Mouse (Mus musculus) heart, embryonic 12.5 days (tissue): ENCODE measurements at regions not wholly inside any gene's neighbourhood (a gene's known extent, or its start where the extent isn't known, plus 50 kb on each side); places are given as distances from the start of the nearest gene placed in this dataset.
A peak's percentile ranks its signal among the peaks of the same experiment; 100 is the strongest.

Source experiments
- ATAC-seq: fragments of 200-750 bp; cut with Nextera tagmentation; 2 replicates; pipeline ENCODE4 v1.8.0; 2017; ENCODE audit warnings: moderate TSS enrichment, moderate library complexity; ENCODE audit not compliant: insufficient number of reproducible peaks, low FRiP score
- H3K27ac ChIP-seq: fragments of 300-500 bp; sonication (generic); 2 replicates; pipeline ENCODE4 v1.5.1; 2016; ENCODE audit warnings: mild to moderate bottlenecking, moderate library complexity; ENCODE audit not compliant: poor library complexity, severe bottlenecking
- H3K27me3 ChIP-seq: fragments of 300-500 bp; sonication (generic); replicated peaks from 2 replicates; pipeline ENCODE4 v1.6.1; 2016; ENCODE audit warnings: mild to moderate bottlenecking, moderate library complexity
- H3K36me3 ChIP-seq: fragments of 300-500 bp; sonication (generic); 2 replicates; pipeline ENCODE4 v1.6.1; 2016; ENCODE audit warnings: mild to moderate bottlenecking, moderate library complexity
- H3K4me1 ChIP-seq: fragments of 300-500 bp; sonication (generic); replicated peaks from 2 replicates; pipeline ENCODE4 v1.6.1; 2016; ENCODE audit warnings: mild to moderate bottlenecking
- H3K4me2 ChIP-seq: fragments of 300-500 bp; sonication (generic); 2 replicates; pipeline ENCODE4 v1.6.1; 2016; ENCODE audit warnings: mild to moderate bottlenecking, moderate library complexity
- H3K4me3 ChIP-seq: fragments of 300-500 bp; sonication (generic); 2 replicates; pipeline ENCODE4 v1.5.1; 2016; ENCODE audit warnings: mild to moderate bottlenecking
- H3K9ac ChIP-seq: fragments of 300-500 bp; sonication (generic); 2 replicates; pipeline ENCODE4 v1.6.1; 2016; ENCODE audit warnings: mild to moderate bottlenecking, moderate library complexity
- H3K9me3 ChIP-seq: fragments of 300-500 bp; sonication (generic); replicated peaks from 2 replicates; pipeline ENCODE4 v1.6.1; 2016; ENCODE audit warnings: mild to moderate bottlenecking, moderate library complexity
- WGBS: fragments of 180-500 bp; shearing (Covaris S2); methylation state at CpG from one replicate; pipeline ENCODE4 v1.1.7; 2016; 5-methylcytosine and 5-hydroxymethylcytosine counted together

DNA sequence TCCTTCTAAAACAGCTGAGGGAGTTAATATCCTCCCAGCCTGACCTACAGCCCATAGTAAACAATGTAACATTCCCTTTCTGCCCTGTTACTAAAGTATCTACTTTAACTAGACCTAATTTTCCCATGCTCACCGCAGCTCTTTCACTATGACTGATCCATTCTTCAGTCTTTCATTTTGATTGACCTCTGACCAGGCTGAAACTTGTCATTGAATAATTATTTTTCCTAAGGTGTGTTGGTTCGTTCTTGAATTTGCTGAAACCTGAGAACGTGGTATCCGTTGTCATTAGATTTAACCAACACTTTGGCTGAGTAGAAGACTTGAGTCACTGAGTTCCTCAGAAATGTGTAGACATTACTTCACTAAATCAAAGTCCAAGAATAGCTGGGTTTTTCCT lies 168.7 kb downstream of the Sptssa start:
- Histone ChIP-seq H3K4me3 (no peak overlapping the region), H3K27ac (no peak overlapping the region), H3K9me3 (peaks cover 3% of the 10 kb centered on the region; the same call in 1 of the 2 replicates), H3K27me3 (peaks cover 10% of the 10 kb centered on the region; the same call in 1 of the 2 replicates), H3K9ac (no peak overlapping the region), H3K4me1 (peaks cover 3% of the 10 kb centered on the region; the same call in 1 of the 2 replicates), H3K4me2 (no peak overlapping the region), H3K36me3 (no peaks in the 10 kb centered on the region)
- WGBS = 81% methylated on average over 4 of the region's 4 CpGs
- ATAC-seq = no peak

DNA sequence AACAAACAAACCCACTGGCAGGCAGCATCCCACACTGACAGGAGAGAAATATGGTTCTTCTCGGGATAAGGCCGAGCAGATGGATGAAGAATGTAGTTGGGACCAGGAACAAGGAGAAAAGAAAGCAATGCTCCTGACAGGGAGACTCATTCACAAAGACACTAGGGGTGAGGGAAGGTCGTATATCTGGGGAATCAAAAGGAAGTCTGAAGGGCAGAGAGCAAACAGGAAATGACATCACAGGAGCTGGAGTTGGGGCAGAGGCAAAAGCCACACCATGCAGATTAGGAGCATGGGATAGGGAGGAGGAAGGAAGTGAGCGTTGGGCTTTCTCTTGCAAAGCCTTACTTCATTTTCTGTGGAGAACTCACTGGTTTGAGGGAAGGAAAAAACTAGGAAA lies 174.4 kb downstream of the Sptssa start:
- Histone ChIP-seq H3K27ac (peak overlapping the region; percentile 19; the same call in 1 of the 2 replicates), H3K4me3 (no peak overlapping the region), H3K9ac (no peak overlapping the region), H3K4me1 (no peaks in the 10 kb centered on the region), H3K9me3 (peaks cover 7% of the 10 kb centered on the region; the same call in 1 of the 2 replicates), H3K27me3 (no peaks in the 10 kb centered on the region), H3K4me2 (no peak overlapping the region), H3K36me3 (no peaks in the 10 kb centered on the region)
- 52% methylated on average over 4 of the region's 4 CpGs for WGBS
- ATAC-seq = peak; percentile 33; the same call in 1 of the 2 replicates

DNA sequence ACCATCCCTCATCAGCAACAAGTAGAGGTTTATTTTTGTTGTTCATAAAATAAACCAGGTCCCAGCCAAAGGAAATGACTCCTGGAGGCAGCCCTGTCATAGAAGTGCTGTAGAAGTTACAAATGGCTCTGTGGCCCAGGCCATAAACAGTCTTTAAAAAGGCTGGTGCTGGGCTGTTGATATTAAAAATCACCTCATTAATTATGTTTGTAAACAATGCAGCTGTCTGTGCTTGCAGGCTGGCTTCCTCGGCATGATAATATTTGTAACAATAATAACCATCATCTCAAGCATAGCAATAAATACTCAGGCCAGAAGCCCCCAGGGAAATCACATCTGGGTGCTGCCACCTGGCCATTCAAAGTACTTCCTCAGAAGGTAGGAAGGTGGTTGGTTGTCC lies 176.5 kb downstream of the Sptssa start:
- no peak for ATAC-seq
- 78% methylated on average over 1 of the region's 1 CpGs for WGBS
- Histone ChIP-seq H3K9me3 (peaks cover 7% of the 10 kb centered on the region; the same call in 1 of the 2 replicates), H3K27me3 (no peaks in the 10 kb centered on the region), H3K9ac (no peak overlapping the region), H3K4me1 (no peaks in the 10 kb centered on the region), H3K27ac (no peak overlapping the region), H3K36me3 (no peaks in the 10 kb centered on the region), H3K4me3 (no peak overlapping the region), H3K4me2 (no peak overlapping the region)

DNA sequence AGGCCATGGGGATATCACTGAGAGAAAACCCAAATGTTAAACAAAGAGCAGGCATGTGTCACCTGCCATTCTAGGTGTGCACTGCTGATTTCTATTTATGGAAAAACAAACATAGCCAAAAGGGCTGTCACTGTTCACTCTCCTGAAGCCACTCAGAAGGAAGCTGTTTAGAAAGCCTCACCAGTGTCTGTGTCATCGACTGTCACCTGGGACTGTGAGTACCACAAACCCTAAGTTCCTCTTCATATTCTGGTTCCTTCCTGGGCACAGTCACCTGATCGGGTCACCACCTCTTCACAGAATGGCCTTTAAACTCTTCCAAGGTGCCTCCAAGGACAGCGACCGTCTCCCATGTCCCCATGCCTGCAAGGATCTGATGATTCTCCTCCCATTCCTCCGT lies 183.5 kb downstream of the Sptssa start:
- Histone ChIP-seq H3K36me3 (no peaks in the 10 kb centered on the region), H3K27me3 (no peaks in the 10 kb centered on the region), H3K9me3 (0 out of 2 replicates have a peak, but pooled peaks cover 2% of the 10 kb centered on the region), H3K9ac (no peak overlapping the region), H3K27ac (no peak overlapping the region), H3K4me3 (no peak overlapping the region), H3K4me2 (no peak overlapping the region), H3K4me1 (0 out of 2 replicates have a peak, but pooled peaks cover 4% of the 10 kb centered on the region)
- 73% methylated on average over 5 of the region's 5 CpGs for WGBS
- ATAC-seq = no peak

DNA sequence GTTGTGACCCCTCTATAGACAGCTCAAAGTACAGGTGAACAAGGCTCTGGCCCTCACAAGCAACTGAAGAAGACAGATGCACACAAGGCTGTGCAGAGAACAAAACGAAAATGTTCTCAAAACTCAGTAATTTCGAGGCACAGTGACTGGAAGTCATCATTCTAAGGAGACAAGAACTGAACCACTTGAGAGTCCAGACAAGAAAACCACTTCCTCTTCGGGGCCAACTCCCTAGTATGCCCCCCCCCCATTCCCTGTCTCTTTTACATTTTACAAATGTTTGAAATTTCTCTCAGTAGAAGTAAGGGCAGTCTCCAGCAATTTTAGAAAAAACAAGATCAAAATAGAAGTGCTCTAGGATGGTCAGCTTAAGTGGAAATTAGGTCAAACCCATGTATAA lies 184.0 kb downstream of the Sptssa start:
- ATAC-seq = no peak
- no peak overlapping the region for H3K9ac ChIP-seq
- no peak overlapping the region for H3K27ac ChIP-seq
- H3K27me3 ChIP-seq = no peaks in the 10 kb centered on the region
- 0 out of 2 replicates have a peak, but pooled peaks cover 4% of the 10 kb centered on the region for H3K4me1 ChIP-seq
- WGBS = 57% methylated on average over 3 of the region's 3 CpGs
- H3K4me2 ChIP-seq = no peak overlapping the region
- no peaks in the 10 kb centered on the region for H3K36me3 ChIP-seq
- H3K4me3 ChIP-seq = no peak overlapping the region
- 0 out of 2 replicates have a peak, but pooled peaks cover 2% of the 10 kb centered on the region for H3K9me3 ChIP-seq

DNA sequence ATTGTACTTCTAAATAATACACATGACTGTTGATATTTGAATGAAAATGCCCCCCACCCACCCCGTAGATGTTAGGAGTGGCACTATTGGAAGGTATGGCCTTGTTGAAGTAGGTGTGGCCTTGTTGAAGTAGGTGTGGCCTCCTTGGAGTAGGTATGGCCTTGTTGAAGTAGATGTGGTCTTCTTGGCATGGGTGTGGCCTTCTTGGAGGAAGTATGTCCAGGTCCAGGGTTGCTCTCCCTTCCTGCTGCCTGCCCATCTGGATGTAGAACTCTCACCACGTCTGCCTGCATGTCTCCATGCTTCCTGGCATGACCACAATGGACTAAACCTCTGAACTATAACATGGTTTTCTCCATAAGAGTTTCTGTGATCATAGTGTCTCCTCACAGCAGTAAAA lies 188.7 kb downstream of the Sptssa start:
- ATAC-seq = no peak
- Histone ChIP-seq H3K9me3 (no peaks in the 10 kb centered on the region), H3K27me3 (no peaks in the 10 kb centered on the region), H3K4me1 (0 out of 2 replicates have a peak, but pooled peaks cover under 1% of the 10 kb centered on the region), H3K4me3 (no peak overlapping the region), H3K27ac (no peak overlapping the region), H3K4me2 (no peak overlapping the region), H3K36me3 (no peaks in the 10 kb centered on the region), H3K9ac (no peak overlapping the region)
- WGBS = 70% methylated on average over 2 of the region's 2 CpGs

DNA sequence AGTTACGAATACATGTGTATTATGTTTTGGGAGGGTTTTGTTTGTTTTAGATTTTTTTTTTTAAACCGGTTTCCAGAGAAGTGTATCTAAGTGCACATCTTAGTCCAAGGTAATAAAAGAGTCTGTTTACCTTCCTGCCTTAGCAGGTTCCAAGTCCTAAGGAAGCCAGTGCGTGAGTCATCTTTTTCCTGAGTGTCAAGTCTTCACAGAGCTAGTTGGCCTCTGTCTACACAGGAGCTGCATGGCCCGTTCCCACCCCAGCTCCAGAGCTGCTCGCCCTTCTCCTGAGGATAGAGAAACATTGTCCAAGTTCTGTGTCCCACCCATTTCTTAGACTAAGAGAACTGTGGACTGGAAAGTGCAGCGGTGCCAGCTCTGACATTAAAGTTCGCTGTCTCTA lies 192.6 kb downstream of the Sptssa start:
- no peak overlapping the region for H3K4me2 ChIP-seq

DNA sequence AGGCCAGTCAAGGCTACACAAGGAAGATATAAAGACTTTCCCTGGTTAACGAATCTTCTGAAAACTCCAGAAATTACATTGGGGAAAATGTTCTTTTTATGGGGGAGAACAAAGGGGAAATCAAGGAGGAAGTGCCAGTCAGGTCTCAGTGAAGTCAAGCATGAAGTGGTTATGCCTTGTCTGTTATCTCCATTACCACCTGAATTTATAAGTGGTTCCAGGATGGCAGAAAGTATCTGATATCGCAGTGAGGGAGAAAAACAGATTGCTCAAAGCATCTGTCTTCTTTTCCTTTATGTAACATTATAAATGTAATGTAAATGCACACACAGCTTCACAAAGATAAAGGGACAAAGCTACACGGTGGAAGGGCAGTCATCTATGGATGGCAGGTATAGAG lies 195.0 kb downstream of the Sptssa start:
- 78% methylated on average over 3 of the region's 3 CpGs for WGBS
- Histone ChIP-seq H3K4me3 (no peak overlapping the region), H3K27me3 (no peaks in the 10 kb centered on the region), H3K36me3 (no peaks in the 10 kb centered on the region), H3K9ac (no peak overlapping the region), H3K4me1 (peaks cover 17% of the 10 kb centered on the region), H3K4me2 (no peak overlapping the region), H3K27ac (no peak overlapping the region), H3K9me3 (no peaks in the 10 kb centered on the region)
- ATAC-seq = no peak

More for the DNA sequence above, 192.6 kb downstream of the Sptssa start:
- Histone ChIP-seq H3K4me1 (peaks cover 16% of the 10 kb centered on the region), H3K4me3 (no peak overlapping the region), H3K9me3 (no peaks in the 10 kb centered on the region), H3K27me3 (no peaks in the 10 kb centered on the region), H3K27ac (no peak overlapping the region), H3K9ac (no peak overlapping the region), H3K36me3 (no peaks in the 10 kb centered on the region)
- WGBS = 76% methylated on average over 7 of the region's 7 CpGs
- ATAC-seq = no peak

DNA sequence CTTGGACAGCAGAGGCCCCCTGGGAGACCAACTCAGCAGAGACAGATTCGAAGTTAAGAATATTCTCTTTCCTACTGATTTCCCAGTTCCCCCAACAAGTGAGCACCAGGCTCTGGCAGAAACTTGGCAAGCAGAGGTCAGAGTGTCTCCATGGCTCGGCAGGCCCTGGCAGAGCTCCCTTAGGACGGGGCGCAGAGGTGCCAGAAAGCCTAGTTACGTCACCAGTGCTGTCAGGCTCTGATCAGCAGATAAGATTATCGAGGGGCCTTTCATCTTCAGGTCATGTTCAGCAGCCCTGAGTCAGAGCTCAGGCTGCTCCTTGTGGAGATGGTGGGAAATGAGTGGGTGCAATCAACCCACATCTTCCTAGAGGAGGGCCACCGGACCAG lies 196.2 kb downstream of the Sptssa start:
- H3K4me3 ChIP-seq = no peak overlapping the region
- WGBS = 45% methylated on average over 7 of the region's 7 CpGs
- peak; percentile 33; the same call in 1 of the 2 replicates for ATAC-seq
- no peaks in the 10 kb centered on the region for H3K9me3 ChIP-seq
- H3K36me3 ChIP-seq = no peaks in the 10 kb centered on the region
- H3K4me1 ChIP-seq = peaks cover 17% of the 10 kb centered on the region
- no peak overlapping the region for H3K4me2 ChIP-seq
- no peaks in the 10 kb centered on the region for H3K27me3 ChIP-seq
- no peak overlapping the region for H3K9ac ChIP-seq
- H3K27ac ChIP-seq = 0 out of 2 replicates have a peak overlapping the region, but pooled peaks have one; percentile 46

DNA sequence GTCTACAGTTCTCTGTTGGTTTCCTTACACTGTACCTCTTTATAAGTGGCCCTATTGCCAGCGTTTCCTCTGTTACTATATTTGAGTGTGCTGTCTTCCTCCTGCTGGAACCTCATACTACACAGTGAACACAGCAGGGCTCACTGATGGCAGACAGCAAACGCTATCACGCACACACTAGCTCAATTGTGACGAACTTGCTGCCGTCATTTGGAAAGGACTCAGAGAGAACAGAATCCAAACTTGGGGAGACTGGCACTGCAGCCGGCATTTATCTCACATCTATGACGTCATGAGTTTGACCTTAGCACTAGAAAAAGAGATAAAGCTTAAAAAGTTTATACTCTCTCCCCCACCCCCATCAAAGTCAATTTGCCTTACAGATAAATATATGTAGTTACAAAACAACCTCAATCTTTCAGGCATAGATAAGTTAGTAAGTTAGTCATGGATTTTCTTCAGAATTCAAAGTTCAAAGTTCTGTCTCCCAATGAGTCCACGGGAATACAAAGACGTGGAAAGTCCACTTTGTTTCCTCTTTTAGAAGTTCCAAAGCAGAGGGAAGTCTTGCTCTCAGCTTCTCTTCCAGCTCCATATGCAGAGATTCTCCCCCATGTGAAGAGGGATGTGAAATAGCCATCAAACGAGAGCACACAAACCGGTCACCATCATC lies 196.8 kb downstream of the Sptssa start:
- WGBS = 24% methylated on average over 11 of the region's 11 CpGs
- Histone ChIP-seq H3K9me3 (no peaks in the 10 kb centered on the region), H3K27me3 (no peaks in the 10 kb centered on the region), H3K4me1 (peaks cover 17% of the 10 kb centered on the region), H3K9ac (no peak overlapping the region), H3K27ac (no peak overlapping the region), H3K36me3 (no peaks in the 10 kb centered on the region), H3K4me3 (no peak overlapping the region), H3K4me2 (peak overlapping the region; percentile 15; the same call in 1 of the 2 replicates)
- ATAC-seq = peak; percentile 25; the same call in 1 of the 2 replicates

DNA sequence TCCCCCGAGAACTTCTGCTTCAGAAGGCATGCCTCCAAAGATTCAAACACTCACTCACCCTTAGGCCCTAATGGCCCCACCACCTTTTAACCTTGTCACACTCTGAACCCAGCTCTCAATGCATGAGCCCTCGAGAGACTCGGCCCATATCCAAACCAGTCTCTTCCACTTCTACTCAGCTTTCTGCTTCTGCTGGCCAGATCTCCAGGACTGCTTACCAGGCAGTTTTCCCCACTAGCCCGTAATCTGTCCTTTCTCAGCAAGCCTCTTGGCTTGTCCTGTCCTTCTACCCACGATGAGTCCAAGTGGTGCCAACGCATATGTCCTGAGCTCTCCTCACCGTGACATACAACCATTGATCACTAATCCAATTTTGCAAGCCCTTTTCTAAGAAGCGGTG lies 199.6 kb downstream of the Sptssa start:
- H3K4me3 ChIP-seq = no peak overlapping the region
- H3K36me3 ChIP-seq = no peaks in the 10 kb centered on the region
- WGBS = 86% methylated on average over 8 of the region's 8 CpGs
- no peak overlapping the region for H3K27ac ChIP-seq
- H3K9me3 ChIP-seq = no peaks in the 10 kb centered on the region
- no peaks in the 10 kb centered on the region for H3K27me3 ChIP-seq
- peaks cover 17% of the 10 kb centered on the region for H3K4me1 ChIP-seq
- ATAC-seq = no peak
- no peak overlapping the region for H3K9ac ChIP-seq
- no peak overlapping the region for H3K4me2 ChIP-seq

DNA sequence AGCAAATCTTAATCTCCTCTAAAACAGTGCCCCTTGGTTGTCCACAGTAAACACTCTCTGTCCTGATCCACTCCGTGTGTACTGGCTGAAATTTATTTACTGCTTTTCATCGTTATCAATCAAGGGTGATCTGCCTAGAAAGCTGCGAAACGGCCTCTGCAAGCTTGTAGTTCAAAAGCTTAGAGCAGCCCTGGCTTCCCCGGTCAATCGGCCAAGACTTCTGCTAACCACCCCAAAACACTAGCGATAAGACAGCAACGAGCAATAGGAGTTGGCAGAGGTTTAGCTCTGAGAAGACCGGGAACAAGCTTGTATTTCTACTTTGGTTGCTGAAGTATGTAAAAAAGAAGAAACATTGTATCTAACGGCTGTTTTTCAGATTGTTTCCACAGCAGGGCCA lies 201.8 kb downstream of the Sptssa start:
- no peak overlapping the region for H3K4me3 ChIP-seq
- no peak overlapping the region for H3K4me2 ChIP-seq
- H3K4me1 ChIP-seq = peaks cover 9% of the 10 kb centered on the region
- ATAC-seq = no peak
- no peaks in the 10 kb centered on the region for H3K27me3 ChIP-seq
- no peaks in the 10 kb centered on the region for H3K9me3 ChIP-seq
- no peaks in the 10 kb centered on the region for H3K36me3 ChIP-seq
- H3K27ac ChIP-seq = no peak overlapping the region
- H3K9ac ChIP-seq = no peak overlapping the region
- 82% methylated on average over 10 of the region's 10 CpGs for WGBS
